ENCODE assay signal across 19 mouse cellular contexts in the genomic region with DNA sequence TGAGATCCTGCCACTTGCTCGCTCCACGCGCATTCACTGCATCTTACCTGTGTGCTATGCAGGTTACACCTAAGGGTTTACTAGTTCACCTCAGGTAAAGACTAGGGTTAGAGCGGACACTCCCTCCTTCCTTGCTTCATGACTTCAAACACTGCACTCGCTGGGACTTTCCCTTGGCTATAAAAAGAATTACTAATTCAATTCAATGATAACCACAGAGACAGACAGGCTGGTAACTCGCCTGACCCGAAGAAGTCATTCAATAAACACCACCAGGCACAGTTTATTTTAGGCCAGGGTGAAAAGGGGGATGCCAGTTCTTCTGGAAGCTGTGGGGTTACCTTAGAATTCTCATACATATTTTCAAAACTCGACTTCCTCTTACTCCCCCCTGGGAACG.
A peak's percentile ranks its signal among the peaks of the same experiment; 100 is the strongest.
DNase-seq lines count a peak whose midpoint lies in the region; ATAC-seq and TF ChIP-seq lines count a peak whose summit lies in the region.
"Had no signal": no experiment of that assay in that cellular context is flagged by ENCODE, and none has a peak within 500 bp of the region (broad histone marks: within the 10 kb centered on the region; RNA-seq: fewer than 3 reads in every experiment).

No protein-coding gene starts in this region.

- TF ChIP-seq EP300 in heart, postnatal 0 days (IDR thresholded peaks at IDR 0.05; ENCODE audit: low read depth) = no peak

- intact Hi-C loops in heart, postnatal 25 days (cut with DNase I) = loop anchor here (5.0 kb wide), 1 partner anchor 291 kb away; no protein-coding TSS in a partner anchor

- peak overlapping the region; percentile 29 for H3K4me2 ChIP-seq in heart, postnatal 0 days (ENCODE audit: low read depth, low read length)
- no peak overlapping the region for H3K4me2 ChIP-seq in forebrain, embryonic 15.5 days (replicated peaks)
- no peak overlapping the region for H3K4me2 ChIP-seq in forebrain, embryonic 16.5 days (ENCODE audit: low read length)
- H3K4me2 ChIP-seq: forebrain, embryonic 13.5 days; limb, embryonic 13.5 days; liver, embryonic 15.5 days; stomach, embryonic 15.5 days had no signal

- no peak overlapping the region for H3K4me3 ChIP-seq in heart, postnatal 0 days (ENCODE audit: low read depth, low read length)
- no peak overlapping the region for H3K4me3 ChIP-seq in forebrain, embryonic 15.5 days
- no peak overlapping the region for H3K4me3 ChIP-seq in forebrain, embryonic 16.5 days (replicated peaks; ENCODE audit: low read length)
- H3K4me3 ChIP-seq: forebrain, embryonic 13.5 days; gastrocnemius, adult 2 months; limb, embryonic 13.5 days; liver, embryonic 15.5 days; stomach, embryonic 15.5 days had no signal

- H3K9me3 ChIP-seq in heart, postnatal 0 days (replicated peaks; ENCODE audit: control insufficient read depth, low read length) = no peaks in the 10 kb centered on the region
- no peaks in the 10 kb centered on the region for H3K9me3 ChIP-seq in forebrain, embryonic 15.5 days
- H3K9me3 ChIP-seq in forebrain, embryonic 16.5 days (ENCODE audit: control insufficient read depth, low read length) = no peaks in the 10 kb centered on the region
- H3K9me3 ChIP-seq: forebrain, embryonic 13.5 days; G1E; limb, embryonic 13.5 days; liver, embryonic 15.5 days; stomach, embryonic 15.5 days had no signal

- H3K36me3 ChIP-seq in heart, postnatal 0 days (replicated peaks; ENCODE audit: control insufficient read depth, insufficient read depth, low read length) = no peaks in the 10 kb centered on the region
- H3K36me3 ChIP-seq in forebrain, embryonic 15.5 days = no peaks in the 10 kb centered on the region
- no peaks in the 10 kb centered on the region for H3K36me3 ChIP-seq in forebrain, embryonic 16.5 days (ENCODE audit: control insufficient read depth, insufficient read depth)
- H3K36me3 ChIP-seq: G1E; limb, embryonic 13.5 days; liver, embryonic 15.5 days; stomach, embryonic 15.5 days had no signal

- peaks cover 28% of the 10 kb centered on the region for H3K4me1 ChIP-seq in heart, postnatal 0 days (ENCODE audit: control insufficient read depth, insufficient read depth)
- peaks cover 27% of the 10 kb centered on the region for H3K4me1 ChIP-seq in forebrain, embryonic 15.5 days
- peaks cover 13% of the 10 kb centered on the region for H3K4me1 ChIP-seq in forebrain, embryonic 16.5 days (replicated peaks; ENCODE audit: control insufficient read depth, insufficient read depth, low read length)

- TF ChIP-seq CTCF in heart, postnatal 0 days (IDR thresholded peaks at IDR 0.05; ENCODE audit: low read depth) = no peak

- DNase-seq in heart, adult 8-10 months (ENCODE audit: low spot score) = peak; percentile 42
- no peak for DNase-seq in heart, postnatal 25 days (ENCODE audit: low spot score)
- DNase-seq in B cell, adult 2 months = peak; percentile 37
- peak; percentile 14 for DNase-seq in heart, postnatal 0 days (ENCODE audit: low spot score)
- no peak for DNase-seq in kidney, adult 18-20 months
- DNase-seq: adrenal gland, postnatal 36 days; cerebellum, adult 9-11 months; gastrocnemius, adult 2 months; thymus, postnatal 14 days had no signal

- no peak overlapping the region for H3K9ac ChIP-seq in heart, postnatal 0 days (replicated peaks; ENCODE audit: low read depth, low read length)
- no peak overlapping the region for H3K9ac ChIP-seq in forebrain, embryonic 15.5 days (replicated peaks)
- no peak overlapping the region for H3K9ac ChIP-seq in forebrain, embryonic 16.5 days (replicated peaks; ENCODE audit: low read depth, low read length)
- H3K9ac ChIP-seq: forebrain, embryonic 13.5 days; limb, embryonic 13.5 days; liver, embryonic 15.5 days; stomach, embryonic 15.5 days had no signal

- peak; percentile 68 for ATAC-seq in activated CD4-positive, CD25-positive, alpha-beta regulatory T cell, adult 4 months
- peak; percentile 16; the same call in 1 of the 2 replicates for ATAC-seq in heart, postnatal 0 days (ENCODE audit: insufficient read depth, low read depth)
- ATAC-seq in forebrain, embryonic 15.5 days (replicated peaks) = no peak
- ATAC-seq in forebrain, embryonic 16.5 days = no peak
- ATAC-seq: forebrain, embryonic 13.5 days; intestine, embryonic 16.5 days had no signal

- H3K27ac ChIP-seq in heart, postnatal 0 days (ENCODE audit: low read depth) = peak overlapping the region; percentile 54
- no peak overlapping the region for H3K27ac ChIP-seq in forebrain, embryonic 15.5 days (replicated peaks)
- no peak overlapping the region for H3K27ac ChIP-seq in forebrain, embryonic 16.5 days (ENCODE audit: low read length)
- H3K27ac ChIP-seq: forebrain, embryonic 13.5 days; gastrocnemius, adult 2 months; kidney, postnatal 0 days; limb, embryonic 13.5 days; liver, embryonic 15.5 days; stomach, embryonic 15.5 days had no signal

- H3K27me3 ChIP-seq in heart, postnatal 0 days (ENCODE audit: control insufficient read depth, insufficient read depth, low read length) = no peaks in the 10 kb centered on the region
- no peaks in the 10 kb centered on the region for H3K27me3 ChIP-seq in forebrain, embryonic 15.5 days
- H3K27me3 ChIP-seq in forebrain, embryonic 16.5 days (replicated peaks; ENCODE audit: control insufficient read depth, insufficient read depth, low read length) = no peaks in the 10 kb centered on the region
- H3K27me3 ChIP-seq: forebrain, embryonic 13.5 days; limb, embryonic 13.5 days; liver, embryonic 15.5 days; stomach, embryonic 15.5 days had no signal

- 40% methylated on average over 9 of the region's 9 CpGs for WGBS in heart, postnatal 0 days
- WGBS in forebrain, embryonic 15.5 days = 80% methylated on average over 9 of the region's 9 CpGs
- WGBS in forebrain, embryonic 16.5 days = 80% methylated on average over 9 of the region's 9 CpGs

Comparison
In these comparisons a context has a peak if more than half of its experiments do, and no peak if none do; other contexts are left out.
1. DNase-seq: peak in heart, adult 8-10 months (single experiment), B cell, adult 2 months (2 of 2) and heart, postnatal 0 days (single experiment); none in heart, postnatal 25 days (single experiment) and kidney, adult 18-20 months (single experiment).
2. ATAC-seq: peak in activated CD4-positive, CD25-positive, alpha-beta regulatory T cell, adult 4 months (single experiment) and heart, postnatal 0 days (single experiment); none in forebrain, embryonic 15.5 days (single experiment) and forebrain, embryonic 16.5 days (single experiment).